Mouse (Mus musculus): ENCODE measurements around the gene Gm27021.

DNA sequence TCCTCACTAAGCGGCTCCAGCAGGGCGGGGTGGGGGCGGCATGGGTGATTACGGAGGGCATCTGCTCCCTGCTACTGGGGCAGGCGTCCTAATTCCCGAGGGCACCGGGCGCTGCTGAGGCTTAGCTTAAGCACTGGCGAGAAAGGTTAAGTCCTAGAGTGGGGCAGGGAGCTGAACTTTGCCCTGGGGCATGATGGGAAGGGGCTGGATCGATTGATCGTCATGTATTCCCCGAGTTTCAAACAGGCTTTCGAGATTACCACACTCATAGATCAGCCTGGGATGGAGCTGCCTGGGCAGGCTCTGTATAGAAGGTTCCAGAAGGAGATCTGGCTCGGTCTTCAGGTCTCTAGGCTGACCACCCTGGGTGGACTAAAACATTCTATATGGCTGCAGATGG lies 45.7 kb downstream of the Gm27021 start:
- TF ChIP-seq CTCF (IDR thresholded peaks at IDR 0.05; ENCODE audit: low read depth) (no peak), EP300 (IDR thresholded peaks at IDR 0.05; ENCODE audit: low read depth) (peak; percentile 18; the same call in 1 of the 2 replicates)
